Mouse (Mus musculus): ENCODE measurements around the gene Iqschfp. TPM values are rescaled to one million over a fixed set of nuclear protein-coding genes. Genes with fewer than 3 reads are reported as not detected.

Gene Iqschfp
- polyA plus RNA-seq, 1 experiment from 2014 or later = 0.10 TPM

Other genes starting within 250 kb of the Iqschfp start
- not detected in 2 replicates for gene Iqcj, start within 50 bp of the Iqschfp start, polyA plus RNA-seq (2015; fragmentation: Nextera tagmentation; extraction: Ambion mirVana)
- gene Schip1, start 172.6 kb downstream of the Iqschfp start, polyA plus RNA-seq (2015; fragmentation: Nextera tagmentation; extraction: Ambion mirVana) = 27.2 and 33.2 TPM in 2 replicates